Mouse (Mus musculus) G1E (cell line): ENCODE data around the gene Ntm.

ENCODE experiments used
- CTCF ChIP-seq: IDR thresholded peaks from 2 replicates; pipeline ENCODE4 v1.5.1; 2012; ENCODE audit warnings: low read depth, low read length, inconsistent platforms, mixed read lengths
- GATA1 ChIP-seq: IDR thresholded peaks from 2 replicates; pipeline ENCODE4 v1.6.1; 2012; ENCODE audit warnings: borderline replicate concordance, low read length, inconsistent platforms, mixed read lengths
- POLR2AphosphoS5 ChIP-seq: IDR thresholded peaks from 2 replicates; pipeline ENCODE4 v1.6.1; 2012; ENCODE audit warnings: low read depth, low read length, inconsistent platforms; ENCODE audit not compliant: insufficient replicate concordance
- TAL1 ChIP-seq: conservative IDR thresholded peaks from 2 replicates; pipeline ENCODE4 v1.6.1; 2012; ENCODE audit warnings: low read depth, low read length, inconsistent platforms, mixed read lengths

DNA sequence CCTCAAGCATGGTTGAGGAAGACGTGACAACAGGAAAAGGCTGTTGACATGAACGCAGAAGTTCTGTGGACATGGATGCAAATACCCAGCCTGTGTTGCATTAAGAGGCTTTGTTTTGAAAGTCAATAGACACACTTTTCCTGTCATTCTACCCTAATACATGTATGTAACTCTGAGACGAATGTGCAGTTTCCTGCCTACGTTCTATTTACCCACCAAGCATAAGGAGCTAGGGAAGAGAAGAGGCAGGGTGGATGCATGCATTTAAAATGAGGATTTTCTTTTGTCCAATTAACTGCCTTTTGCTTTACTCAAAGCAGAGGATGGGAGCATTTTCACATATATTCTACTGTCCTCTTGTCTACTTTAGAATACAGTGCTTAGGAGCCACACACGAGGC, 858.5 kb downstream of the Ntm start:
- TF ChIP-seq CTCF (no peak), GATA1 (no peak), TAL1 (no peak), POLR2AphosphoS5 (no peak)
